Mouse (Mus musculus) kidney, postnatal 0 days (tissue): ENCODE results near the gene Gm11733. TPM values are rescaled to one million over a fixed set of nuclear protein-coding genes. Genes with fewer than 3 reads are reported as not detected.

Experiments used
- ATAC-seq: fragments of 200-750 bp; cut with Nextera tagmentation; replicated peaks from 2 replicates; pipeline ENCODE4 v1.8.0; 2017; ENCODE audit warnings: low read depth, moderate number of reproducible peaks, moderate TSS enrichment, moderate library complexity; ENCODE audit not compliant: low FRiP score
- DNase-seq: peaks from one replicate; pipeline ENCODE4 v3.0.0-alpha.2; 2016; ENCODE audit warnings: low spot score
- H3K27ac ChIP-seq: fragments of 300-500 bp; sonication (generic); 2 replicates; pipeline ENCODE4 v1.5.1; 2014; ENCODE audit warnings: mild to moderate bottlenecking
- H3K27me3 ChIP-seq: fragments of 300-500 bp; sonication (generic); 2 replicates; pipeline ENCODE4 v1.6.1; 2014; ENCODE audit warnings: low read length, mixed read lengths; ENCODE audit not compliant: insufficient read depth
- H3K36me3 ChIP-seq: fragments of 300-500 bp; sonication (generic); 2 replicates; pipeline ENCODE4 v1.6.1; 2014; ENCODE audit warnings: low read length, mixed read lengths; ENCODE audit not compliant: insufficient read depth
- H3K4me1 ChIP-seq: fragments of 300-500 bp; sonication (generic); replicated peaks from 2 replicates; pipeline ENCODE4 v1.6.1; 2014; ENCODE audit warnings: antibody characterized with exemption, low read length, mixed read lengths; ENCODE audit not compliant: insufficient read depth
- H3K4me2 ChIP-seq: fragments of 300-500 bp; sonication (generic); 2 replicates; pipeline ENCODE4 v1.6.1; 2014; ENCODE audit warnings: mild to moderate bottlenecking, low read length, moderate library complexity, mixed read lengths
- H3K4me3 ChIP-seq: fragments of 300-500 bp; sonication (generic); replicated peaks from 2 replicates; pipeline ENCODE4 v1.5.1; 2014; ENCODE audit warnings: low read depth, low read length
- H3K9ac ChIP-seq: fragments of 300-500 bp; sonication (generic); 2 replicates; pipeline ENCODE4 v1.6.1; 2014; ENCODE audit warnings: low read depth, low read length
- H3K9me3 ChIP-seq: fragments of 300-500 bp; sonication (generic); replicated peaks from 2 replicates; pipeline ENCODE4 v1.6.1; 2016; ENCODE audit warnings: low read length, inconsistent platforms, mixed read lengths
- CTCF ChIP-seq: IDR thresholded peaks from 2 replicates; pipeline ENCODE4 v1.5.1; 2016; ENCODE audit warnings: antibody characterized with exemption, low read depth, mild to moderate bottlenecking, moderate library complexity
- WGBS: fragments of 180-500 bp; shearing (Covaris S2); extraction: QIAGEN DNeasy Blood & Tissue Kit; methylation state at CpG from one replicate; pipeline ENCODE4 v1.1.7; 2014; 5-methylcytosine and 5-hydroxymethylcytosine counted together
- polyA plus RNA-seq: library from polyadenylated mRNA; unstranded; fragments of >200 nt; fragmentation: Nextera tagmentation; extraction: Ambion mirVana; gene quantifications from 2 replicates; pipeline ENCODE4 v1.2.1, GENCODE M21; 2015

The Gm11733 gene
- not detected in 2 replicates for polyA plus RNA-seq

- H3K4me1 ChIP-seq: peaks cover 7% of the 10 kb centered on the region; the same call in 1 of the 2 replicates
- H3K27me3 ChIP-seq: no peaks in the 10 kb centered on the region
- no peak within 1 kb of the TSS; the same call in 1 of the 2 replicates for H3K4me3 ChIP-seq
- no peak for TF ChIP-seq CTCF
- H3K36me3 ChIP-seq: no peaks in the 10 kb centered on the region
- 37% methylated on average over 12 of the region's 12 CpGs for WGBS
- H3K9ac ChIP-seq: peak within 1 kb of the TSS; percentile 35; the same call in 1 of the 2 replicates
- DNase-seq: no peak
- H3K4me2 ChIP-seq: peak within 1 kb of the TSS; percentile 51
- no peaks in the 10 kb centered on the region for H3K9me3 ChIP-seq
- no peak for ATAC-seq
- H3K27ac ChIP-seq: no peak within 1 kb of the TSS
Measured at GRCm38 (mm10) chr11:117484198-117484597, at the start of gene Gm11733. Gene Gm11733, plus strand, starts transcription at chr11:117484368.

- 21% methylated on average over 22 of the region's 22 CpGs for WGBS
- Histone ChIP-seq H3K9ac (no peak overlapping the region), H3K27me3 (0 out of 2 replicates have a peak, but pooled peaks cover 3% of the 10 kb centered on the region), H3K4me1 (peaks cover 6% of the 10 kb centered on the region), H3K4me2 (no peak overlapping the region), H3K36me3 (no peaks in the 10 kb centered on the region), H3K9me3 (no peaks in the 10 kb centered on the region), H3K27ac (no peak overlapping the region; the same call in 1 of the 2 replicates), H3K4me3 (no peak overlapping the region)
- ATAC-seq (peak; percentile 82), DNase-seq (peak; percentile 89)
- TF ChIP-seq CTCF: no peak
Measured at GRCm38 (mm10) chr11:117436401-117437109, 47.6 kb upstream of the Gm11733 start.

GRCm38 (mm10) chr11:117437110-117437490, 47.1 kb upstream of the Gm11733 start:
- H3K4me1 ChIP-seq: peaks cover 6% of the 10 kb centered on the region
- WGBS: 35% methylated on average over 7 of the region's 7 CpGs
- H3K36me3 ChIP-seq: no peaks in the 10 kb centered on the region
- H3K27ac ChIP-seq: no peak overlapping the region
- H3K27me3 ChIP-seq: 0 out of 2 replicates have a peak, but pooled peaks cover 3% of the 10 kb centered on the region
- H3K9me3 ChIP-seq: no peaks in the 10 kb centered on the region
- H3K9ac ChIP-seq: no peak overlapping the region
- no peak overlapping the region for H3K4me3 ChIP-seq
- no peak for DNase-seq
- no peak for ATAC-seq
- no peak for TF ChIP-seq CTCF
- no peak overlapping the region for H3K4me2 ChIP-seq

GRCm38 (mm10) chr11:117438363-117438762, 45.8 kb upstream of the Gm11733 start:
- 0 out of 2 replicates have a peak, but pooled peaks cover 3% of the 10 kb centered on the region for H3K27me3 ChIP-seq
- no peak overlapping the region for H3K9ac ChIP-seq
- H3K9me3 ChIP-seq: no peaks in the 10 kb centered on the region
- H3K4me1 ChIP-seq: peaks cover 6% of the 10 kb centered on the region
- ATAC-seq (no peak), DNase-seq (no peak)
- no peak overlapping the region for H3K4me3 ChIP-seq
- no peaks in the 10 kb centered on the region for H3K36me3 ChIP-seq
- TF ChIP-seq CTCF: no peak
- no peak overlapping the region for H3K27ac ChIP-seq
- no peak overlapping the region for H3K4me2 ChIP-seq
- WGBS: 51% methylated on average over 6 of the region's 6 CpGs

GRCm38 (mm10) chr11:117440865-117441425, 43.2 kb upstream of the Gm11733 start:
- Histone ChIP-seq H3K36me3 (no peaks in the 10 kb centered on the region), H3K27ac (no peak overlapping the region), H3K4me1 (peaks cover 6% of the 10 kb centered on the region), H3K9ac (no peak overlapping the region), H3K27me3 (0 out of 2 replicates have a peak, but pooled peaks cover 3% of the 10 kb centered on the region), H3K9me3 (no peaks in the 10 kb centered on the region), H3K4me2 (peak overlapping the region; percentile 8; the same call in 1 of the 2 replicates), H3K4me3 (no peak overlapping the region)
- DNase-seq: peak; percentile 36
- WGBS: 19% methylated on average over 22 of the region's 22 CpGs
- ATAC-seq: no peak
- no peak for TF ChIP-seq CTCF

- Histone ChIP-seq H3K4me1 (peaks cover 6% of the 10 kb centered on the region; the same call in 1 of the 2 replicates), H3K9me3 (no peaks in the 10 kb centered on the region), H3K4me3 (no peak overlapping the region), H3K4me2 (no peak overlapping the region), H3K36me3 (no peaks in the 10 kb centered on the region), H3K27ac (no peak overlapping the region), H3K27me3 (no peaks in the 10 kb centered on the region), H3K9ac (no peak overlapping the region)
- WGBS: 80% methylated on average over 2 of the region's 2 CpGs
- no peak for ATAC-seq
- no peak for TF ChIP-seq CTCF
- no peak for DNase-seq
Measured at GRCm38 (mm10) chr11:117444090-117444489, 40.1 kb upstream of the Gm11733 start.
